Mouse (Mus musculus): ENCODE data around the gene Hadha. TPM values are rescaled to one million over a fixed set of nuclear protein-coding genes. Genes with fewer than 3 reads are reported as not detected.

Hadha gene
- total RNA-seq, 4 experiments from 2014 or later, result 1,298 to 1,376 (median 1,346) TPM

GRCm38 (mm10) chr5:30154013-30154412, 949 bp downstream of the Hadha start:
- DNase-seq (ENCODE audit: low spot score), result peak; percentile 26

GRCm38 (mm10) chr5:30153222-30153621, 1.7 kb downstream of the Hadha start:
- DNase-seq (ENCODE audit: low spot score), result no peak

GRCm38 (mm10) chr5:30152413-30152812, 2.5 kb downstream of the Hadha start:
- no peak for DNase-seq (ENCODE audit: low spot score)

GRCm38 (mm10) chr5:30152007-30152406, 3.0 kb downstream of the Hadha start:
- DNase-seq (ENCODE audit: low spot score), result peak; percentile 46

GRCm38 (mm10) chr5:30148133-30148920, 6.6 kb downstream of the Hadha start:
- no peak for DNase-seq (ENCODE audit: low spot score)

- no peak for DNase-seq (ENCODE audit: low spot score)
Observed at GRCm38 (mm10) chr5:30146526-30146925, 8.4 kb downstream of the Hadha start.

GRCm38 (mm10) chr5:30138193-30138592, 16.8 kb downstream of the Hadha start:
- DNase-seq (ENCODE audit: low spot score), result no peak

- DNase-seq (ENCODE audit: low spot score), result no peak
Observed at GRCm38 (mm10) chr5:30137271-30137670, 17.7 kb downstream of the Hadha start.

GRCm38 (mm10) chr5:30135711-30136231, 19.2 kb downstream of the Hadha start:
- DNase-seq (ENCODE audit: low spot score), result no peak

- DNase-seq (ENCODE audit: low spot score), result no peak
Observed at GRCm38 (mm10) chr5:30132173-30132572, 22.8 kb downstream of the Hadha start.

- DNase-seq (ENCODE audit: low spot score), result no peak
Observed at GRCm38 (mm10) chr5:30131246-30131645, 23.7 kb downstream of the Hadha start.

- DNase-seq (ENCODE audit: low spot score), result no peak
Observed at GRCm38 (mm10) chr5:30128680-30129079, 26.3 kb downstream of the Hadha start.

GRCm38 (mm10) chr5:30127921-30128597, 26.9 kb downstream of the Hadha start:
- DNase-seq (ENCODE audit: low spot score), result no peak

- DNase-seq (ENCODE audit: low spot score), result no peak
Observed at GRCm38 (mm10) chr5:30126756-30127155, 28.2 kb downstream of the Hadha start.

- DNase-seq (ENCODE audit: low spot score), result no peak
Observed at GRCm38 (mm10) chr5:30125587-30125986, 29.4 kb downstream of the Hadha start.

- no peak for DNase-seq (ENCODE audit: low spot score)
Observed at GRCm38 (mm10) chr5:30122481-30122880, 32.5 kb downstream of the Hadha start.

- DNase-seq (ENCODE audit: low spot score), result no peak
Observed at GRCm38 (mm10) chr5:30120106-30120505, 34.9 kb downstream of the Hadha start.

- no peak for DNase-seq (ENCODE audit: low spot score)
Observed at GRCm38 (mm10) chr5:30119163-30119562, 35.8 kb downstream of the Hadha start.

- no peak for DNase-seq (ENCODE audit: low spot score)
Observed at GRCm38 (mm10) chr5:30118018-30118417, 36.9 kb downstream of the Hadha start.

- no peak for DNase-seq (ENCODE audit: low spot score)
Observed at GRCm38 (mm10) chr5:30115718-30116117, 39.2 kb downstream of the Hadha start.

GRCm38 (mm10) chr5:30114761-30115140, 40.2 kb downstream of the Hadha start:
- DNase-seq (ENCODE audit: low spot score), result no peak

- peak; percentile 33 for DNase-seq (ENCODE audit: low spot score)
Observed at GRCm38 (mm10) chr5:30113881-30114760, 40.8 kb downstream of the Hadha start.

All from heart, adult 8-10 months (tissue).